Comparison of ENCODE assay signal across 25 mouse cellular contexts in the genomic region with DNA sequence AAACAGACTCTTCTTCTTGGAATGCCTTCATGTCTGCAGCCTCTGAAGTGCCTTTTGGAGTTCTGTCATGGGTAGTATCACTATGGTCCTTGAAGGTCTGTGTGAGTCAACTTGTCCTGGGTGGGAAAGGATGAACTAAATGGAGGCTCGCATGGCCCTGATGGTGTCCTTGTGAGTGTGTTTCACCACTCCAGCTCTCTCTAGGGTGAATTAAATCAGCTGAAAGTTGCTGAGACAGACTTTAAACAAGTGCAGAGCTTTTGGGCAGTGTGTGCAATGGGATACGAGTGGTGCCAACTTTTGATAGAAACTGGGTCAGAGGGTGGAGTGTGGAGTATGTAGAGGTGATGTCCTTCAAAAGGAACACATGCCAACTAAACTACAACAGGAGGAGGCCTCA. TPM values are rescaled to one million over a fixed set of nuclear protein-coding genes. Genes with fewer than 3 reads are reported as not detected.
DNase-seq lines count a peak whose midpoint lies in the region; ATAC-seq and TF ChIP-seq lines count a peak whose summit lies in the region.
"Had no signal": no experiment of that assay in that cellular context is flagged by ENCODE, and none has a peak within 500 bp of the region (broad histone marks: within the 10 kb centered on the region; RNA-seq: fewer than 3 reads in every experiment).

No protein-coding gene starts in this region.

- no peak overlapping the region for H3K27ac ChIP-seq in liver, adult 2 months (replicated peaks; ENCODE audit: insufficient read depth, low read depth, low read length)
- H3K27ac ChIP-seq in liver, embryonic 11.5 days (ENCODE audit: low read depth, low read length), result no peak overlapping the region
- peak overlapping the region; percentile 34 for H3K27ac ChIP-seq in brown adipose tissue, adult 24 weeks (replicated peaks; ENCODE audit: low read depth, low read length)
- no peak overlapping the region for H3K27ac ChIP-seq in forebrain, postnatal 0 days (ENCODE audit: low read depth, low read length)
- H3K27ac ChIP-seq: embryonic facial prominence, embryonic 10.5 days; embryonic facial prominence, embryonic 13.5 days; forebrain, embryonic 12.5 days; forebrain, embryonic 15.5 days; gastrocnemius, adult 2 months; hindbrain, embryonic 12.5 days; intestine, embryonic 15.5 days had no signal

- TF ChIP-seq CTCF in liver, adult 2 months (IDR thresholded peaks at IDR 0.05; ENCODE audit: low read depth, low read length), result no peak
- no peak for TF ChIP-seq CTCF in forebrain, postnatal 0 days (IDR thresholded peaks at IDR 0.05; ENCODE audit: low read depth)

- H3K9ac ChIP-seq in liver, adult 2 months (ENCODE audit: low read depth, low read length), result no peak overlapping the region
- no peak overlapping the region for H3K9ac ChIP-seq in liver, embryonic 11.5 days (ENCODE audit: low read depth, low read length)
- H3K9ac ChIP-seq in forebrain, postnatal 0 days, result no peak overlapping the region
- H3K9ac ChIP-seq: embryonic facial prominence, embryonic 13.5 days; forebrain, embryonic 12.5 days; forebrain, embryonic 15.5 days; hindbrain, embryonic 12.5 days; intestine, embryonic 15.5 days had no signal

- H3K4me2 ChIP-seq in liver, embryonic 11.5 days, result no peak overlapping the region
- H3K4me2 ChIP-seq in forebrain, postnatal 0 days (ENCODE audit: low read depth), result no peak overlapping the region
- H3K4me2 ChIP-seq: embryonic facial prominence, embryonic 13.5 days; forebrain, embryonic 12.5 days; forebrain, embryonic 15.5 days; heart, embryonic 11.5 days; hindbrain, embryonic 12.5 days; intestine, embryonic 15.5 days had no signal

- no peak for TF ChIP-seq POLR2A in liver, adult 2 months (IDR thresholded peaks at IDR 0.05; ENCODE audit: extremely low read depth, insufficient read depth, low read length)

- WGBS in liver, adult 2 months, result 31% methylated on average over 2 of the region's 2 CpGs
- 82% methylated on average over 2 of the region's 2 CpGs for WGBS in liver, embryonic 11.5 days
- WGBS in forebrain, postnatal 0 days, result 96% methylated on average over 2 of the region's 2 CpGs

- H3K4me3 ChIP-seq in liver, adult 2 months (ENCODE audit: insufficient read depth, low read depth, low read length), result no peak overlapping the region
- H3K4me3 ChIP-seq in liver, embryonic 11.5 days (ENCODE audit: low read depth, low read length), result no peak overlapping the region
- H3K4me3 ChIP-seq in brown adipose tissue, adult 24 weeks (ENCODE audit: insufficient read depth, low read depth, low read length), result no peak overlapping the region
- H3K4me3 ChIP-seq in forebrain, postnatal 0 days (ENCODE audit: low read depth, low read length), result no peak overlapping the region
- H3K4me3 ChIP-seq: embryonic facial prominence, embryonic 10.5 days; embryonic facial prominence, embryonic 13.5 days; erythroblast, embryonic 14.5 days; forebrain, embryonic 12.5 days; forebrain, embryonic 15.5 days; gastrocnemius, adult 2 months; hindbrain, embryonic 12.5 days; intestine, embryonic 15.5 days had no signal

- H3K4me1 ChIP-seq in liver, adult 2 months (ENCODE audit: control insufficient read depth, insufficient read depth, low read length), result no peaks in the 10 kb centered on the region
- H3K4me1 ChIP-seq in liver, embryonic 11.5 days (replicated peaks; ENCODE audit: control insufficient read depth, insufficient read depth, low read length), result no peaks in the 10 kb centered on the region
- no peaks in the 10 kb centered on the region; the same call in 1 of the 2 replicates for H3K4me1 ChIP-seq in brown adipose tissue, adult 24 weeks (ENCODE audit: control insufficient read depth, insufficient read depth, insufficient read length, low read length)
- H3K4me1 ChIP-seq in forebrain, postnatal 0 days (ENCODE audit: insufficient read depth), result no peaks in the 10 kb centered on the region
- H3K4me1 ChIP-seq: embryonic facial prominence, embryonic 10.5 days; embryonic facial prominence, embryonic 13.5 days; forebrain, embryonic 12.5 days; forebrain, embryonic 15.5 days; hindbrain, embryonic 12.5 days; intestine, embryonic 15.5 days had no signal

- ATAC-seq in liver, embryonic 11.5 days (replicated peaks; ENCODE audit: low FRiP score), result no peak
- ATAC-seq in forebrain, postnatal 0 days, result no peak
- ATAC-seq: forebrain, embryonic 15.5 days; hindbrain, embryonic 16.5 days; intestine, embryonic 15.5 days had no signal

- H3K79me2 ChIP-seq in liver, adult 2 months (ENCODE audit: control insufficient read depth, insufficient read depth, low read length), result no peaks in the 10 kb centered on the region

- no peaks in the 10 kb centered on the region for H3K36me3 ChIP-seq in liver, adult 2 months (ENCODE audit: control insufficient read depth, insufficient read depth, low read length)
- no peaks in the 10 kb centered on the region for H3K36me3 ChIP-seq in liver, embryonic 11.5 days (ENCODE audit: control insufficient read depth, insufficient read depth, low read length)
- no peaks in the 10 kb centered on the region for H3K36me3 ChIP-seq in forebrain, postnatal 0 days (ENCODE audit: insufficient read depth)
- H3K36me3 ChIP-seq: embryonic facial prominence, embryonic 10.5 days; embryonic facial prominence, embryonic 13.5 days; forebrain, embryonic 12.5 days; forebrain, embryonic 15.5 days; hindbrain, embryonic 12.5 days; intestine, embryonic 15.5 days had no signal

- H3K9me3 ChIP-seq in liver, embryonic 11.5 days (ENCODE audit: control insufficient read depth, low read length), result no peaks in the 10 kb centered on the region
- H3K9me3 ChIP-seq in forebrain, postnatal 0 days (ENCODE audit: low read length), result no peaks in the 10 kb centered on the region
- H3K9me3 ChIP-seq: embryonic facial prominence, embryonic 10.5 days; embryonic facial prominence, embryonic 13.5 days; forebrain, embryonic 12.5 days; forebrain, embryonic 15.5 days; hindbrain, embryonic 12.5 days; intestine, embryonic 15.5 days had no signal

- no peaks in the 10 kb centered on the region for H3K27me3 ChIP-seq in liver, adult 2 months (ENCODE audit: control insufficient read depth, insufficient read depth, low read length)
- H3K27me3 ChIP-seq in liver, embryonic 11.5 days (replicated peaks; ENCODE audit: control insufficient read depth, insufficient read depth, low read length), result no peaks in the 10 kb centered on the region
- H3K27me3 ChIP-seq in forebrain, postnatal 0 days (ENCODE audit: insufficient read depth, low read length), result no peaks in the 10 kb centered on the region
- H3K27me3 ChIP-seq: embryonic facial prominence, embryonic 13.5 days; forebrain, embryonic 12.5 days; forebrain, embryonic 15.5 days; hindbrain, embryonic 12.5 days; intestine, embryonic 15.5 days had no signal

- DNase-seq in liver, adult 2 months (ENCODE audit: extremely low read depth, low read depth, low spot score), result peak; percentile 30
- DNase-seq in liver, embryonic 11.5 days (ENCODE audit: low spot score), result no peak
- DNase-seq in adrenal gland, postnatal 14 days, result peak; percentile 65
- DNase-seq in T-cell, adult 2 months (ENCODE audit: low spot score), result no peak
- DNase-seq in forebrain, postnatal 0 days, result no peak
- DNase-seq: cerebellum, adult 11-12 months; cerebellum, adult 8-10 months; cerebellum, postnatal 10 days; cerebellum, postnatal 36 days; embryo, embryonic 11 days; gastrocnemius, adult 2 months; gastrocnemius, postnatal 14 days; heart, adult 11 months; kidney, adult 11 months had no signal

RNA-seq across cellular contexts. Expression of a gene that starts 13.5 kb away (rescaled TPM):
- total RNA-seq in liver, adult 2 months (2014; rRNA removed), result 0.18 and 0.74 TPM in 2 replicates
- not detected in 2 replicates for polyA plus RNA-seq in liver, adult 2 months (2012; rRNA removed)
- 34.7 and 35.6 TPM in 2 replicates for polyA plus RNA-seq in liver, embryonic 11.5 days (2014; fragmentation: Nextera tagmentation; extraction: Ambion mirVana)
- 8.8 and 10.6 TPM in 2 replicates for total RNA-seq in adrenal gland, postnatal 14 days (2021)
- 0.46 TPM in 1 of 2 replicates, not detected in the other for polyA plus RNA-seq in brown adipose tissue, adult 24 weeks (2012; ENCODE audit: insufficient read depth, insufficient read length, missing spikeins)
- total RNA-seq in forebrain, postnatal 0 days (2014; rRNA removed), result 3.2 and 3.5 TPM in 2 replicates
- 2.8 TPM in 2 replicates for polyA plus RNA-seq in forebrain, postnatal 0 days (2015; fragmentation: Nextera tagmentation; extraction: Ambion mirVana)

RNA-seq across cellular contexts. Expression of a gene that starts 14.9 kb away (rescaled TPM):
- not detected in 2 replicates for total RNA-seq in liver, adult 2 months (2014; rRNA removed)
- not detected in 2 replicates for polyA plus RNA-seq in liver, adult 2 months (2012; rRNA removed)
- 3.0 and 3.1 TPM in 2 replicates for polyA plus RNA-seq in liver, embryonic 11.5 days (2014; fragmentation: Nextera tagmentation; extraction: Ambion mirVana)
- total RNA-seq in adrenal gland, postnatal 14 days (2021), result 1.4 and 1.7 TPM in 2 replicates
- 1.4 and 2.5 TPM in 2 replicates for polyA plus RNA-seq in brown adipose tissue, adult 24 weeks (2012; ENCODE audit: insufficient read depth, insufficient read length, missing spikeins)
- total RNA-seq in forebrain, postnatal 0 days (2014; rRNA removed), result 57.8 and 75.6 TPM in 2 replicates
- polyA plus RNA-seq in forebrain, postnatal 0 days (2015; fragmentation: Nextera tagmentation; extraction: Ambion mirVana), result 112 and 123 TPM in 2 replicates
- total RNA-seq: hematopoietic stem cell, adult 5-6 weeks had no signal
- polyA plus RNA-seq: erythroblast, embryonic 14.5 days had no signal

Comparison
In these comparisons a context has a peak if more than half of its experiments do, and no peak if none do; other contexts are left out.
1. DNase-seq: peak in liver, adult 2 months (single experiment) and adrenal gland, postnatal 14 days (single experiment); none in liver, embryonic 11.5 days (single experiment), T-cell, adult 2 months (single experiment) and forebrain, postnatal 0 days (single experiment).
2. RNA of a gene that starts 14.9 kb away (polyA plus RNA-seq): 112 to 123 TPM in forebrain, postnatal 0 days; 3.0 to 3.1 TPM in liver, embryonic 11.5 days, 1.4 to 2.5 TPM in brown adipose tissue, adult 24 weeks and not detected in liver, adult 2 months; every median in the first group is over 10 times any median in the second.